Mouse (Mus musculus): ENCODE measurements around the gene Gm3636.
"Not testable (repeated sequence)": the region's sequence is repeated elsewhere in the genome, so short reads cannot be mapped to it uniquely, and the experiment has no call there.

- TF ChIP-seq CTCF (conservative IDR thresholded peaks at IDR 0.05; ENCODE audit: insufficient read depth, insufficient read length, low read depth, low read length); POLR2A (IDR thresholded peaks at IDR 0.05; ENCODE audit: low read depth, low read length): not testable (repeated sequence)
These were observed at the start of gene Gm3636 for GRCm38 (mm10) chr14:6742232-6742631.
